Mouse (Mus musculus): Measurements from ENCODE around the gene Mak. TPM values are rescaled to one million over a fixed set of nuclear protein-coding genes. Genes with fewer than 3 reads are reported as not detected.

Gene Mak
- total and polyA plus RNA-seq, 2 experiments from 2014 or later, result 1.2 to 1.3 TPM

- Histone ChIP-seq H3K27ac (peak overlapping the region; percentile 84), H3K36me3 (ENCODE audit: insufficient read depth, low read length) (peaks cover 13% of the 10 kb centered on the region; the same call in 1 of the 2 replicates), H3K9me3 (ENCODE audit: low read length) (no peaks in the 10 kb centered on the region), H3K27me3 (ENCODE audit: insufficient read depth, low read length) (no peaks in the 10 kb centered on the region), H3K4me1 (ENCODE audit: insufficient read depth, low read length) (peaks cover 14% of the 10 kb centered on the region), H3K4me3 (ENCODE audit: low read length) (peak overlapping the region; percentile 48), H3K4me2 (ENCODE audit: low read depth, low read length) (peak overlapping the region; percentile 71), H3K9ac (replicated peaks; ENCODE audit: low read length) (peak overlapping the region; percentile 46)
- ATAC-seq (no peak), DNase-seq (ENCODE audit: low spot score) (no peak)
- 25% methylated on average over 12 of the region's 12 CpGs for WGBS
- TF ChIP-seq CTCF (IDR thresholded peaks at IDR 0.05; ENCODE audit: low read depth), result no peak
Observed at GRCm38 (mm10) chr13:41016797-41017405, 62.6 kb downstream of the Mak start.

- Histone ChIP-seq H3K27me3 (ENCODE audit: insufficient read depth, low read length) (no peaks in the 10 kb centered on the region), H3K36me3 (ENCODE audit: insufficient read depth, low read length) (peaks cover 20% of the 10 kb centered on the region; the same call in 1 of the 2 replicates), H3K27ac (peak within 1 kb of the TSS; percentile 84), H3K4me2 (ENCODE audit: low read depth, low read length) (peak within 1 kb of the TSS; percentile 71), H3K4me3 (ENCODE audit: low read length) (peak within 1 kb of the TSS; percentile 48), H3K9me3 (ENCODE audit: low read length) (no peaks in the 10 kb centered on the region), H3K9ac (replicated peaks; ENCODE audit: low read length) (peak within 1 kb of the TSS; percentile 46), H3K4me1 (ENCODE audit: insufficient read depth, low read length) (peaks cover 14% of the 10 kb centered on the region)
- no peak for TF ChIP-seq CTCF (IDR thresholded peaks at IDR 0.05; ENCODE audit: low read depth)
- WGBS, result under 1% methylated on average over 43 of the region's 43 CpGs
- ATAC-seq, result peak; percentile 99
- DNase-seq (ENCODE audit: low spot score), result peak; percentile 94
Observed at GRCm38 (mm10) chr13:41015829-41016634, 63.5 kb downstream of the Mak start, which contains the start of gene Tmem14c. Gene Tmem14c, plus strand, starts transcription at chr13:41016292.

GRCm38 (mm10) chr13:41008946-41009345 is 70.6 kb downstream of the Mak start:
- H3K4me3 ChIP-seq (ENCODE audit: low read length), result no peak overlapping the region
- TF ChIP-seq CTCF (IDR thresholded peaks at IDR 0.05; ENCODE audit: low read depth), result no peak
- WGBS, result 80% methylated on average over 8 of the region's 8 CpGs

GRCm38 (mm10) chr13:41008271-41008670 is 71.2 kb downstream of the Mak start:
- no peak for TF ChIP-seq CTCF (IDR thresholded peaks at IDR 0.05; ENCODE audit: low read depth)
- H3K4me2 ChIP-seq (ENCODE audit: low read depth, low read length), result no peak overlapping the region
- no peaks in the 10 kb centered on the region for H3K9me3 ChIP-seq (ENCODE audit: low read length)
- ATAC-seq (no peak), DNase-seq (ENCODE audit: low spot score) (no peak)
- no peaks in the 10 kb centered on the region for H3K27me3 ChIP-seq (ENCODE audit: insufficient read depth, low read length)
- no peak overlapping the region for H3K27ac ChIP-seq
- 95% methylated on average over 10 of the region's 10 CpGs for WGBS
- H3K36me3 ChIP-seq (ENCODE audit: insufficient read depth, low read length), result peaks cover 62% of the 10 kb centered on the region
- no peak overlapping the region for H3K9ac ChIP-seq (replicated peaks; ENCODE audit: low read length)
- H3K4me3 ChIP-seq (ENCODE audit: low read length), result no peak overlapping the region
- no peaks in the 10 kb centered on the region for H3K4me1 ChIP-seq (ENCODE audit: insufficient read depth, low read length)

More at GRCm38 (mm10) chr13:41008946-41009345, 70.6 kb downstream of the Mak start:
- H3K9ac ChIP-seq (replicated peaks; ENCODE audit: low read length), result no peak overlapping the region
- ATAC-seq (no peak), DNase-seq (ENCODE audit: low spot score) (peak; percentile 8)
- no peaks in the 10 kb centered on the region for H3K4me1 ChIP-seq (ENCODE audit: insufficient read depth, low read length)
- H3K27me3 ChIP-seq (ENCODE audit: insufficient read depth, low read length), result no peaks in the 10 kb centered on the region
- H3K9me3 ChIP-seq (ENCODE audit: low read length), result no peaks in the 10 kb centered on the region
- H3K36me3 ChIP-seq (ENCODE audit: insufficient read depth, low read length), result peaks cover 62% of the 10 kb centered on the region
- no peak overlapping the region for H3K27ac ChIP-seq
- H3K4me2 ChIP-seq (ENCODE audit: low read depth, low read length), result no peak overlapping the region

GRCm38 (mm10) chr13:41006244-41006643 is 73.3 kb downstream of the Mak start:
- no peak overlapping the region for H3K9ac ChIP-seq (replicated peaks; ENCODE audit: low read length)
- ATAC-seq (no peak), DNase-seq (ENCODE audit: low spot score) (no peak)
- H3K4me3 ChIP-seq (ENCODE audit: low read length), result no peak overlapping the region
- no peaks in the 10 kb centered on the region for H3K4me1 ChIP-seq (ENCODE audit: insufficient read depth, low read length)
- WGBS, result 97% methylated on average over 4 of the region's 4 CpGs
- H3K4me2 ChIP-seq (ENCODE audit: low read depth, low read length), result no peak overlapping the region
- H3K36me3 ChIP-seq (ENCODE audit: insufficient read depth, low read length), result peaks cover 44% of the 10 kb centered on the region
- TF ChIP-seq CTCF (IDR thresholded peaks at IDR 0.05; ENCODE audit: low read depth), result no peak
- H3K27ac ChIP-seq, result no peak overlapping the region
- no peaks in the 10 kb centered on the region for H3K27me3 ChIP-seq (ENCODE audit: insufficient read depth, low read length)
- no peaks in the 10 kb centered on the region for H3K9me3 ChIP-seq (ENCODE audit: low read length)

- Histone ChIP-seq H3K4me1 (ENCODE audit: insufficient read depth, low read length) (peaks cover 6% of the 10 kb centered on the region; the same call in 1 of the 2 replicates), H3K4me2 (ENCODE audit: low read depth, low read length) (peak overlapping the region; percentile 95), H3K4me3 (ENCODE audit: low read length) (peak overlapping the region; percentile 99), H3K27ac (no peak overlapping the region), H3K9me3 (ENCODE audit: low read length) (no peaks in the 10 kb centered on the region), H3K9ac (replicated peaks; ENCODE audit: low read length) (no peak overlapping the region), H3K36me3 (ENCODE audit: insufficient read depth, low read length) (peaks cover 11% of the 10 kb centered on the region), H3K27me3 (ENCODE audit: insufficient read depth, low read length) (no peaks in the 10 kb centered on the region)
- 87% methylated on average over 5 of the region's 5 CpGs for WGBS
- DNase-seq (ENCODE audit: low spot score), result no peak
- ATAC-seq, result no peak
- TF ChIP-seq CTCF (IDR thresholded peaks at IDR 0.05; ENCODE audit: low read depth), result no peak
Observed at GRCm38 (mm10) chr13:41002001-41002400, 77.5 kb downstream of the Mak start.
